Mouse (Mus musculus): ENCODE results near the gene Gm45844.

DNA sequence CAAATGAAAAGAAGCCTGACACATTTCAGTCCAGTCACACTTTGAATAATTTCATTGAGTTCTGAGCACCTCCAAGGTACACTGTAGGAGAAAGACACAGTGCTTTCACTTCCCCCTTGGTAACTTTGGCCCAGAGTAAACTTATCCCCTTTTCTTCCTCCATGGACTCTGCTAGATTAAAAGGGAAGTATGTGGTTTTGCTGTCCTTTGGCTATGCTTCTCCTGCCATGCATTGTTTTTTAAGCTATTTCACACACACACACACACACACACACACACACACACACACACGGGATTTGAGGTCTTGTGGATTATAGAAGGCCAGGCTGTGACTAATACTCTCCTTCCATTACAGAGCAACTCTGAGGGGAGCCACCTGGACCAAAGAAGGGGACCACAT, 3.3 kb upstream of the Gm45844 start:
- no peak for TF ChIP-seq CTCF (IDR thresholded peaks at IDR 0.05; ENCODE audit: low read depth, low read length)
- TF ChIP-seq POLR2A (IDR thresholded peaks at IDR 0.05; ENCODE audit: borderline replicate concordance, low read depth, low read length): no peak
